ENCODE assay signal across 8 mouse cellular contexts in genomic region chr11:101315082-101315650, GRCm38 (mm10). TPM values are rescaled to one million over a fixed set of nuclear protein-coding genes. Genes with fewer than 3 reads are reported as not detected.
DNase-seq lines count a peak whose midpoint lies in the region; ATAC-seq lines count a peak whose summit lies in the region.

No protein-coding gene starts in this region.

- peak overlapping the region; percentile 81 for H3K4me3 ChIP-seq in forebrain, embryonic 14.5 days (ENCODE audit: low read depth, low read length)
- peak overlapping the region; percentile 98 for H3K4me3 ChIP-seq in liver, embryonic 13.5 days (replicated peaks)

- H3K9ac ChIP-seq in forebrain, embryonic 14.5 days (ENCODE audit: low read length), result peak overlapping the region; percentile 86
- H3K9ac ChIP-seq in liver, embryonic 13.5 days, result peak overlapping the region; percentile 99

- peaks cover 9% of the 10 kb centered on the region; the same call in 1 of the 2 replicates for H3K4me1 ChIP-seq in forebrain, embryonic 14.5 days (ENCODE audit: control insufficient read depth, insufficient read depth, low read length)
- H3K4me1 ChIP-seq in liver, embryonic 13.5 days (replicated peaks), result peaks cover 52% of the 10 kb centered on the region

- 80% methylated on average over 8 of the region's 8 CpGs for WGBS in forebrain, embryonic 14.5 days
- WGBS in liver, embryonic 13.5 days (ENCODE audit: insufficient replicate concordance), result 56% methylated on average over 8 of the region's 8 CpGs

- peak overlapping the region; percentile 35; the same call in 1 of the 2 replicates for H3K27ac ChIP-seq in forebrain, embryonic 14.5 days (ENCODE audit: low read depth, low read length)
- peak overlapping the region; percentile 96 for H3K27ac ChIP-seq in liver, embryonic 13.5 days

- H3K4me2 ChIP-seq in forebrain, embryonic 14.5 days (ENCODE audit: low read length), result peak overlapping the region; percentile 89
- peak overlapping the region; percentile 72 for H3K4me2 ChIP-seq in liver, embryonic 13.5 days

- peak; percentile 75 for DNase-seq in heart, adult 11 months
- no peak for DNase-seq in heart, postnatal 14 days
- DNase-seq in A20 (ENCODE audit: low read depth, low spot score), result peak; percentile 40
- no peak for DNase-seq in forebrain, embryonic 14.5 days (ENCODE audit: low spot score)
- no peak for DNase-seq in liver, embryonic 13.5 days
- no peak for DNase-seq in ovary, adult 18-20 months (ENCODE audit: low spot score)

- H3K36me3 ChIP-seq in forebrain, embryonic 14.5 days (ENCODE audit: control insufficient read depth, insufficient read depth, low read length), result peaks cover 21% of the 10 kb centered on the region
- peaks cover 28% of the 10 kb centered on the region for H3K36me3 ChIP-seq in liver, embryonic 13.5 days

- no peaks in the 10 kb centered on the region for H3K9me3 ChIP-seq in forebrain, embryonic 14.5 days (replicated peaks; ENCODE audit: control insufficient read depth, low read length)
- H3K9me3 ChIP-seq in liver, embryonic 13.5 days (replicated peaks), result no peaks in the 10 kb centered on the region

- intact Hi-C loops in heart, postnatal 14 days (cut with DNase I), result no loop called here

- H3K27me3 ChIP-seq in forebrain, embryonic 14.5 days (replicated peaks; ENCODE audit: control insufficient read depth, insufficient read depth, low read length), result no peaks in the 10 kb centered on the region
- no peaks in the 10 kb centered on the region for H3K27me3 ChIP-seq in liver, embryonic 13.5 days

- no peak; the same call in 1 of the 2 replicates for ATAC-seq in forebrain, embryonic 14.5 days
- ATAC-seq in liver, embryonic 13.5 days (ENCODE audit: low read depth), result no peak
- ATAC-seq in megakaryocyte-erythroid progenitor cell, adult 5-6 weeks (replicated peaks; ENCODE audit: low FRiP score, low TSS enrichment, poor library complexity, severe bottlenecking), result no peak
- no peak for ATAC-seq in cerebellum, adult (ENCODE audit: insufficient number of reproducible peaks, low FRiP score, low TSS enrichment)

RNA-seq across cellular contexts. Expression of gene Psme3, which starts 0.8 kb away (rescaled TPM):
- total RNA-seq in heart, postnatal 14 days (2021), result 10 to 100 TPM; 80.9 to 96.0 TPM
- 103 and 107 TPM in 2 replicates for polyA plus RNA-seq in forebrain, embryonic 14.5 days (2014; fragmentation: Nextera tagmentation; extraction: Ambion mirVana)
- 198 and 239 TPM in 2 replicates for polyA plus RNA-seq in liver, embryonic 13.5 days (2015; fragmentation: Nextera tagmentation; extraction: Ambion mirVana)
- 239 and 277 TPM in 2 replicates for total RNA-seq in megakaryocyte-erythroid progenitor cell, adult 5-6 weeks (2014; fragmentation: Nextera tagmentation)
- 176 and 226 TPM in 2 replicates for total RNA-seq in megakaryocyte-erythroid progenitor cell, adult 5-6 weeks (2017)

RNA-seq across cellular contexts. Expression of gene Aoc2, which starts 9.7 kb away (rescaled TPM):
- total RNA-seq in heart, postnatal 14 days (2021), result 1 to 10 TPM; 3.1 to 3.2 TPM
- 0.94 and 1.1 TPM in 2 replicates for polyA plus RNA-seq in forebrain, embryonic 14.5 days (2014; fragmentation: Nextera tagmentation; extraction: Ambion mirVana)
- polyA plus RNA-seq in liver, embryonic 13.5 days (2015; fragmentation: Nextera tagmentation; extraction: Ambion mirVana), result 1.2 and 1.3 TPM in 2 replicates
- total RNA-seq in megakaryocyte-erythroid progenitor cell, adult 5-6 weeks (2014; fragmentation: Nextera tagmentation), result 7.6 and 11.5 TPM in 2 replicates
- 1.9 and 2.9 TPM in 2 replicates for total RNA-seq in megakaryocyte-erythroid progenitor cell, adult 5-6 weeks (2017)

RNA-seq across cellular contexts. Expression of gene Becn1, which starts 13.1 kb away (rescaled TPM):
- total RNA-seq in heart, postnatal 14 days (2021), result 10 to 100 TPM; 90.0 to 96.3 TPM
- 172 and 177 TPM in 2 replicates for polyA plus RNA-seq in forebrain, embryonic 14.5 days (2014; fragmentation: Nextera tagmentation; extraction: Ambion mirVana)
- polyA plus RNA-seq in liver, embryonic 13.5 days (2015; fragmentation: Nextera tagmentation; extraction: Ambion mirVana), result 108 and 112 TPM in 2 replicates
- 86.7 and 98.7 TPM in 2 replicates for total RNA-seq in megakaryocyte-erythroid progenitor cell, adult 5-6 weeks (2014; fragmentation: Nextera tagmentation)
- 160 and 162 TPM in 2 replicates for total RNA-seq in megakaryocyte-erythroid progenitor cell, adult 5-6 weeks (2017)

RNA-seq across cellular contexts. Expression of gene Aoc3, which starts 15.2 kb away (rescaled TPM):
- 10 to 100 TPM; 36.9 to 42.0 TPM for total RNA-seq in heart, postnatal 14 days (2021)
- 0.08 and 0.10 TPM in 2 replicates for polyA plus RNA-seq in forebrain, embryonic 14.5 days (2014; fragmentation: Nextera tagmentation; extraction: Ambion mirVana)
- 0.07 TPM in 1 of 2 replicates, not detected in the other for polyA plus RNA-seq in liver, embryonic 13.5 days (2015; fragmentation: Nextera tagmentation; extraction: Ambion mirVana)
- not detected in 2 replicates for total RNA-seq in megakaryocyte-erythroid progenitor cell, adult 5-6 weeks (2014; fragmentation: Nextera tagmentation)
- 0.69 TPM in 1 of 2 replicates, not detected in the other for total RNA-seq in megakaryocyte-erythroid progenitor cell, adult 5-6 weeks (2017)

RNA-seq across cellular contexts. Expression of gene Coa3, which starts 36.3 kb away (rescaled TPM):
- total RNA-seq in heart, postnatal 14 days (2021), result 10 to 100 TPM; 84.0 to 89.7 TPM
- polyA plus RNA-seq in forebrain, embryonic 14.5 days (2014; fragmentation: Nextera tagmentation; extraction: Ambion mirVana), result 237 and 260 TPM in 2 replicates
- polyA plus RNA-seq in liver, embryonic 13.5 days (2015; fragmentation: Nextera tagmentation; extraction: Ambion mirVana), result 125 TPM in 2 replicates
- total RNA-seq in megakaryocyte-erythroid progenitor cell, adult 5-6 weeks (2014; fragmentation: Nextera tagmentation), result 67.5 and 86.7 TPM in 2 replicates
- 28.4 and 40.6 TPM in 2 replicates for total RNA-seq in megakaryocyte-erythroid progenitor cell, adult 5-6 weeks (2017)

Comparison
In these comparisons a context has a peak if more than half of its experiments do, and no peak if none do; other contexts are left out.
1. DNase-seq: peak in heart, adult 11 months (single experiment) and A20 (single experiment); none in heart, postnatal 14 days (0 of 2), forebrain, embryonic 14.5 days (single experiment), liver, embryonic 13.5 days (single experiment) and ovary, adult 18-20 months (single experiment).